Comparison of ENCODE assay signal across 21 mouse cellular contexts in the genomic region with DNA sequence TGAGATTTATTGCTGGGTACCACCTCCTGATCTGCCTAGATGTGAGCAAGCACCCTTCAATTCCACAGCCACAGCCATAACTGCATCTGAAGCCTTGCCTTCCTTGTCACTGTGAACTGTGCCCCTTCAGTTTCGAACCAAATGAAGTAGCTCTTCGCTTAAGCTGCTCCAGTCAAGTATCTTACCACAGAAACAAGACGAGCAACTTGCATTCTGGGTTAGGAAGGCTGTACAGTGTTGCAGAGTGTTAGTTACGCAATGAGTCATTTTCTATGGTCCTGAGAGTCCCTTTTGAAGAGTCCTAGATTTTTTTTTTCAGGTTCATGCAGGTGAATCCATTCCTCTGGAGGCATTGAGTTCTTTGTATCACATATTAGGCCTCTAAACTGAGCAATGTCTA.
"Had no signal": no experiment of that assay in that cellular context is flagged by ENCODE, and none has a peak within 500 bp of the region (broad histone marks: within the 10 kb centered on the region; RNA-seq: fewer than 3 reads in every experiment).

No protein-coding gene starts in this region.

- H3K4me1 ChIP-seq: heart, embryonic 10.5 days; heart, embryonic 12.5 days; intestine, embryonic 15.5 days had no signal

- H3K4me3 ChIP-seq: gastrocnemius, adult 2 months; heart, embryonic 10.5 days; heart, embryonic 12.5 days; hindbrain, embryonic 10.5 days; hindbrain, embryonic 12.5 days; intestine, embryonic 15.5 days; limb, embryonic 13.5 days; limb, embryonic 15.5 days had no signal

- DNase-seq: gastrocnemius, adult 2 months; gastrocnemius, postnatal 10 days; gastrocnemius, postnatal 25 days; heart, adult 18-20 months; heart, postnatal 10 days; heart, postnatal 4 days; kidney, adult 18-20 months; kidney, adult 8-10 months; kidney, postnatal 10 days; kidney, postnatal 25 days; layer of hippocampus, adult 9-11 months; layer of hippocampus, postnatal 36 days; left cerebral cortex, postnatal 4 days had no signal

- H3K27ac ChIP-seq: gastrocnemius, adult 2 months; heart, embryonic 10.5 days; hindbrain, embryonic 10.5 days; hindbrain, embryonic 12.5 days; hindbrain, embryonic 14.5 days; intestine, embryonic 15.5 days; limb, embryonic 13.5 days; limb, embryonic 15.5 days had no signal
